Mouse (Mus musculus) heart, embryonic 14.5 days (tissue): ENCODE measurements around the gene Dnajb13. TPM values are rescaled to one million over a fixed set of nuclear protein-coding genes. Genes with fewer than 3 reads are reported as not detected.

Source experiments
- ATAC-seq: fragments of 200-750 bp; cut with Nextera tagmentation; 2 replicates; pipeline ENCODE4 v1.8.0; 2017; ENCODE audit warnings: low read depth, moderate TSS enrichment; ENCODE audit not compliant: insufficient number of reproducible peaks, insufficient read depth, low FRiP score
- H3K27ac ChIP-seq, 2 experiments: fragments of 200-500 bp in 1 of 2; fragments of 300-500 bp in 1 of 2; sonication (generic) in 1 of 2; replicated peaks in 1 of 2; 2 replicates each; pipeline ENCODE4 v1.5.1; 2012 to 2014; ENCODE audit warnings: low read depth in 2 of 2, low read length in 2 of 2, control low read depth in 1 of 2, mild to moderate bottlenecking in 1 of 2, mixed read lengths in 1 of 2; ENCODE audit not compliant: control insufficient read depth in 1 of 2, insufficient read depth in 1 of 2
- H3K27me3 ChIP-seq: fragments of 300-500 bp; sonication (generic); 2 replicates; pipeline ENCODE4 v1.6.1; 2014; ENCODE audit warnings: mild to moderate bottlenecking, low read length, control low read depth; ENCODE audit not compliant: control insufficient read depth, insufficient read depth
- H3K36me3 ChIP-seq: fragments of 300-500 bp; sonication (generic); 2 replicates; pipeline ENCODE4 v1.6.1; 2014; ENCODE audit warnings: mild to moderate bottlenecking, control low read depth, low read length, mixed read lengths; ENCODE audit not compliant: control insufficient read depth, insufficient read depth
- H3K4me1 ChIP-seq, 2 experiments: fragments of 200-500 bp in 1 of 2; fragments of 300-500 bp in 1 of 2; sonication (generic) in 1 of 2; 2 replicates each; pipeline ENCODE4 v1.6.1; 2012 to 2014; ENCODE audit warnings: low read length in 2 of 2, control low read depth in 1 of 2, mixed read lengths in 1 of 2; ENCODE audit not compliant: control insufficient read depth in 2 of 2, insufficient read depth in 2 of 2
- H3K4me2 ChIP-seq: fragments of 300-500 bp; sonication (generic); 2 replicates; pipeline ENCODE4 v1.6.1; 2014; ENCODE audit warnings: mild to moderate bottlenecking, low read length
- H3K4me3 ChIP-seq, 2 experiments: fragments of 200-500 bp in 1 of 2; fragments of 300-500 bp in 1 of 2; sonication (generic) in 1 of 2; 2 replicates each; pipeline ENCODE4 v1.5.1; 2012 to 2014; ENCODE audit warnings: low read length in 2 of 2, mild to moderate bottlenecking in 2 of 2, control low read depth in 1 of 2, low read depth in 1 of 2, moderate library complexity in 1 of 2; ENCODE audit not compliant: control insufficient read depth in 1 of 2, insufficient read depth in 1 of 2
- H3K9ac ChIP-seq: fragments of 300-500 bp; sonication (generic); 2 replicates; pipeline ENCODE4 v1.6.1; 2014; ENCODE audit warnings: mild to moderate bottlenecking, low read length
- H3K9me3 ChIP-seq: fragments of 300-500 bp; sonication (generic); 2 replicates; pipeline ENCODE4 v1.6.1; 2016; ENCODE audit warnings: low read length, control low read depth; ENCODE audit not compliant: control insufficient read depth
- WGBS: fragments of 180-500 bp; shearing (Covaris S2); extraction: QIAGEN DNeasy Blood & Tissue Kit; methylation state at CpG from one replicate; pipeline ENCODE4 v1.1.7; 2014; 5-methylcytosine and 5-hydroxymethylcytosine counted together
- polyA plus RNA-seq: library from polyadenylated mRNA; unstranded; fragments of >200 nt; fragmentation: Nextera tagmentation; extraction: Ambion mirVana; gene quantifications from 2 replicates; pipeline ENCODE4 v1.2.1, GENCODE M21; 2014

The Dnajb13 gene
- polyA plus RNA-seq, 1 experiment from 2014 or later, result not detected

GRCm38 (mm10) chr7:100500276-100500977 lies 14.3 kb downstream of the Dnajb13 start:
- Histone ChIP-seq H3K4me2 (no peak overlapping the region), H3K4me3 (no peak overlapping the region), H3K9ac (no peak overlapping the region), H3K27ac (no peak overlapping the region), H3K9me3 (no peaks in the 10 kb centered on the region), H3K27me3 (no peaks in the 10 kb centered on the region), H3K4me1 (peaks cover 9 to 11% of the 10 kb centered on the region in 2 experiments; a peak in 3 of 4 replicates), H3K36me3 (peaks cover 43% of the 10 kb centered on the region)
- 66% methylated on average over 16 of the region's 16 CpGs for WGBS
- no peak for ATAC-seq

GRCm38 (mm10) chr7:100499465-100499864 lies 15.3 kb downstream of the Dnajb13 start:
- Histone ChIP-seq H3K4me2 (no peak overlapping the region), H3K9me3 (no peaks in the 10 kb centered on the region), H3K27me3 (no peaks in the 10 kb centered on the region), H3K4me3 (no peak overlapping the region), H3K9ac (no peak overlapping the region), H3K36me3 (peaks cover 43% of the 10 kb centered on the region), H3K27ac (no peak overlapping the region), H3K4me1 (peaks cover 17 to 21% of the 10 kb centered on the region in 2 experiments)
- ATAC-seq, result no peak

GRCm38 (mm10) chr7:100497982-100498381 lies 16.8 kb downstream of the Dnajb13 start:
- H3K27ac ChIP-seq, result no peak overlapping the region

GRCm38 (mm10) chr7:100497402-100497801 lies 17.4 kb downstream of the Dnajb13 start:
- no peak overlapping the region for H3K4me3 ChIP-seq
- H3K27me3 ChIP-seq, result no peaks in the 10 kb centered on the region
- peaks cover 43% of the 10 kb centered on the region for H3K36me3 ChIP-seq
- peaks cover 29 to 41% of the 10 kb centered on the region in 2 experiments for H3K4me1 ChIP-seq
- no peak for ATAC-seq
- H3K9me3 ChIP-seq, result no peaks in the 10 kb centered on the region
- H3K9ac ChIP-seq, result no peak overlapping the region
- H3K4me2 ChIP-seq, result no peak overlapping the region
- H3K27ac ChIP-seq, result no peak overlapping the region
- 74% methylated on average over 4 of the region's 4 CpGs for WGBS

More at GRCm38 (mm10) chr7:100497982-100498381, 16.8 kb downstream of the Dnajb13 start:
- H3K4me2 ChIP-seq, result no peak overlapping the region
- ATAC-seq, result no peak
- peaks cover 43% of the 10 kb centered on the region for H3K36me3 ChIP-seq
- no peaks in the 10 kb centered on the region for H3K27me3 ChIP-seq
- H3K9me3 ChIP-seq, result no peaks in the 10 kb centered on the region
- 92% methylated on average over 13 of the region's 13 CpGs for whole genome bisulfite sequencing
- H3K4me3 ChIP-seq, result no peak overlapping the region
- no peak overlapping the region for H3K9ac ChIP-seq
- peaks cover 24 to 35% of the 10 kb centered on the region in 2 experiments for H3K4me1 ChIP-seq

GRCm38 (mm10) chr7:100496791-100497190 lies 18.0 kb downstream of the Dnajb13 start:
- Histone ChIP-seq H3K36me3 (peaks cover 43% of the 10 kb centered on the region), H3K4me3 (no peak overlapping the region), H3K27ac (no peak overlapping the region), H3K4me2 (no peak overlapping the region), H3K4me1 (peaks cover 30 to 43% of the 10 kb centered on the region in 2 experiments), H3K9me3 (no peaks in the 10 kb centered on the region), H3K9ac (no peak overlapping the region), H3K27me3 (no peaks in the 10 kb centered on the region)
- WGBS, result 91% methylated on average over 9 of the region's 9 CpGs
- no peak for ATAC-seq

- peaks cover 43% of the 10 kb centered on the region for H3K36me3 ChIP-seq
- peak overlapping the region; percentile 49; the same call in 1 of the 2 replicates for H3K9ac ChIP-seq
- 72% methylated on average over 6 of the region's 6 CpGs for WGBS
- H3K4me2 ChIP-seq, result peak overlapping the region; percentile 97
- peak overlapping the region; percentile 40 to 87; a peak in 2 of 4 replicates for H3K27ac ChIP-seq
- no peak for ATAC-seq
- H3K4me3 ChIP-seq, result no peak overlapping the region
- H3K4me1 ChIP-seq, result peaks cover 30 to 43% of the 10 kb centered on the region in 2 experiments
- H3K9me3 ChIP-seq, result no peaks in the 10 kb centered on the region
- H3K27me3 ChIP-seq, result no peaks in the 10 kb centered on the region
Measured at GRCm38 (mm10) chr7:100496371-100496770, 18.4 kb downstream of the Dnajb13 start.

- peaks cover 30 to 43% of the 10 kb centered on the region in 2 experiments for H3K4me1 ChIP-seq
- H3K36me3 ChIP-seq, result peaks cover 43% of the 10 kb centered on the region
- H3K9ac ChIP-seq, result peak overlapping the region; percentile 58
- peak; percentile 47; the same call in 1 of the 2 replicates for ATAC-seq
- H3K4me2 ChIP-seq, result peak overlapping the region; percentile 97
- peak overlapping the region; percentile 71 to 87 for H3K27ac ChIP-seq
- 18% methylated on average over 11 of the region's 11 CpGs for whole genome bisulfite sequencing
- no peaks in the 10 kb centered on the region for H3K27me3 ChIP-seq
- peak overlapping the region; percentile 1 to 52; a peak in 3 of 4 replicates for H3K4me3 ChIP-seq
- no peaks in the 10 kb centered on the region for H3K9me3 ChIP-seq
Measured at GRCm38 (mm10) chr7:100495581-100496251, 19.0 kb downstream of the Dnajb13 start.
